Mouse (Mus musculus): Measurements from ENCODE around the gene Usp39. TPM values are rescaled to one million over a fixed set of nuclear protein-coding genes. Genes with fewer than 3 reads are reported as not detected.

The Usp39 gene
- total RNA-seq (2021), result 10 to 100 TPM; 31.1 to 33.1 TPM
- long read RNA-seq, transcript Usp39-201 (13 exons, 2,244 nt), result major isoform, 40 of 51 reads
- long read RNA-seq, partial matches to known transcripts, result 2 of 51 reads
- long read RNA-seq, other reads (novel, unspliced or antisense), result 9 of 51 reads

- peak; percentile 90 to 98 for DNase-seq (ENCODE audit: low spot score in 2 of 2)
These were observed at the start of gene Usp39 for GRCm38 (mm10) chr6:72345074-72345567. Gene Usp39, minus strand, starts transcription at chr6:72345184.

GRCm38 (mm10) chr6:72392341-72392740 is 47.4 kb upstream of the Usp39 start:
- DNase-seq (ENCODE audit: low spot score in 2 of 2), result no peak

- no peak for DNase-seq (ENCODE audit: low spot score in 2 of 2)
These were observed 46.0 kb upstream of the Usp39 start for GRCm38 (mm10) chr6:72390795-72391521.

- peak; percentile 32 to 49 for DNase-seq (ENCODE audit: low spot score in 2 of 2)
These were observed 45.2 kb upstream of the Usp39 start, which contains the start of gene Vamp8 for GRCm38 (mm10) chr6:72389941-72390771. Gene Vamp8, minus strand, starts transcription at chr6:72390703.

GRCm38 (mm10) chr6:72389471-72389940 is 44.5 kb upstream of the Usp39 start:
- no peak for DNase-seq (ENCODE audit: low spot score in 2 of 2)

GRCm38 (mm10) chr6:72388791-72389329 is 43.9 kb upstream of the Usp39 start:
- no peak for DNase-seq (ENCODE audit: low spot score in 2 of 2)

- no peak for DNase-seq (ENCODE audit: low spot score in 2 of 2)
These were observed 43.3 kb upstream of the Usp39 start for GRCm38 (mm10) chr6:72388266-72388665.

- DNase-seq (ENCODE audit: low spot score in 2 of 2), result no peak
These were observed 42.8 kb upstream of the Usp39 start for GRCm38 (mm10) chr6:72387816-72388215.

- DNase-seq (ENCODE audit: low spot score in 2 of 2), result no peak
These were observed 41.6 kb upstream of the Usp39 start for GRCm38 (mm10) chr6:72386561-72386960.

GRCm38 (mm10) chr6:72385258-72385657 is 40.3 kb upstream of the Usp39 start:
- DNase-seq (ENCODE audit: low spot score in 2 of 2), result no peak

GRCm38 (mm10) chr6:72383952-72384351 is 39.0 kb upstream of the Usp39 start:
- DNase-seq (ENCODE audit: low spot score in 2 of 2), result no peak

GRCm38 (mm10) chr6:72383142-72383820 is 38.3 kb upstream of the Usp39 start:
- no peak for DNase-seq (ENCODE audit: low spot score in 2 of 2)

GRCm38 (mm10) chr6:72382494-72382893 is 37.5 kb upstream of the Usp39 start:
- DNase-seq (ENCODE audit: low spot score in 2 of 2), result no peak

- peak in 1 of 2 experiments; percentile 25 for DNase-seq (ENCODE audit: low spot score in 2 of 2)
These were observed 35.3 kb upstream of the Usp39 start, which contains the start of gene Vamp5 for GRCm38 (mm10) chr6:72380131-72380770. Gene Vamp5, minus strand, starts transcription at chr6:72380468.

- no peak for DNase-seq (ENCODE audit: low spot score in 2 of 2)
These were observed 34.6 kb upstream of the Usp39 start for GRCm38 (mm10) chr6:72379377-72380130.

GRCm38 (mm10) chr6:72378510-72379234 is 33.7 kb upstream of the Usp39 start:
- no peak for DNase-seq (ENCODE audit: low spot score in 2 of 2)

GRCm38 (mm10) chr6:72374820-72375563 is 30.0 kb upstream of the Usp39 start:
- DNase-seq (ENCODE audit: low spot score in 2 of 2), result no peak

GRCm38 (mm10) chr6:72374206-72374605 is 29.2 kb upstream of the Usp39 start:
- no peak for DNase-seq (ENCODE audit: low spot score in 2 of 2)

All from layer of hippocampus, adult 18-20 months (tissue).